Mouse (Mus musculus) embryonic facial prominence, embryonic 10.5 days (tissue): ENCODE measurements at regions not wholly inside any gene's neighbourhood (a gene's known extent, or its start where the extent isn't known, plus 50 kb on each side); places are given as distances from the start of the nearest gene placed in this dataset.
"Not testable (repeated sequence)": the region's sequence is repeated elsewhere in the genome, so short reads cannot be mapped to it uniquely, and the experiment has no call there.

ENCODE experiments used
- DNase-seq: peaks from one replicate; pipeline ENCODE4 v3.0.0-alpha.2; 2017; ENCODE audit warnings: low spot score
- H3K27ac ChIP-seq: fragments of 300-500 bp; sonication (generic); replicated peaks from 2 replicates; pipeline ENCODE4 v1.5.1; 2016; ENCODE audit warnings: mild to moderate bottlenecking
- H3K27me3 ChIP-seq: fragments of 300-500 bp; sonication (generic); replicated peaks from 2 replicates; pipeline ENCODE4 v1.6.1; 2016; ENCODE audit warnings: low read depth, mild to moderate bottlenecking; ENCODE audit not compliant: poor library complexity, severe bottlenecking
- H3K36me3 ChIP-seq: fragments of 300-500 bp; sonication (generic); replicated peaks from 2 replicates; pipeline ENCODE4 v1.6.1; 2016; ENCODE audit warnings: mild to moderate bottlenecking, moderate library complexity
- H3K4me1 ChIP-seq: fragments of 300-500 bp; sonication (generic); 2 replicates; pipeline ENCODE4 v1.6.1; 2016
- H3K4me3 ChIP-seq: fragments of 300-500 bp; sonication (generic); 2 replicates; pipeline ENCODE4 v1.5.1; 2016; ENCODE audit warnings: mild to moderate bottlenecking, moderate library complexity
- H3K9me3 ChIP-seq: fragments of 300-500 bp; sonication (generic); 2 replicates; pipeline ENCODE4 v1.6.1; 2016; ENCODE audit warnings: mild to moderate bottlenecking
- WGBS: fragments of 180-500 bp; shearing (Covaris S2); methylation state at CpG from one replicate; pipeline ENCODE4 v1.1.7; 2016; 5-methylcytosine and 5-hydroxymethylcytosine counted together

DNA sequence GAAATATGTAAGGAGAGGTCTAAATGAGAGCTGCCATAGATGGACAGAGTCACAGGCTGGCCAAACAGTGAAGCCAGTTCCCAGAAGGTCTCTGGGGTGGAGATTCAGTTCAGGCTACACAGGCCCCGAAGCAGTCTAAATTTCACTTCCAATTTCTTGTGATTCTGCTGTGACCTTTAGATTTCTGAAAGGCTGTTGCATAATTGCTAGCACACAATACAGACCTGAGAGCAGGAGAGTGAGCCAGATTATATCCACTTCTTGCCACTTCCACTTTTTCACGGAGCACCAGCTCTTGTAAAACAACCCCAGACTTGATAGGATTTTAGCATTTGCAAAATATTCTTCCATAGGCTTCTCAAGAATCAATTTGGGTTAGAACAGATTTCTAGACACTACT lies 925.6 kb downstream of the Car8 start:
- Histone ChIP-seq H3K27ac (no peak overlapping the region), H3K36me3 (no peaks in the 10 kb centered on the region), H3K9me3 (no peaks in the 10 kb centered on the region), H3K4me1 (no peaks in the 10 kb centered on the region), H3K4me3 (no peak overlapping the region), H3K27me3 (no peaks in the 10 kb centered on the region)
- no peak for DNase-seq
- WGBS: 75% methylated on average over 2 of the region's 2 CpGs

DNA sequence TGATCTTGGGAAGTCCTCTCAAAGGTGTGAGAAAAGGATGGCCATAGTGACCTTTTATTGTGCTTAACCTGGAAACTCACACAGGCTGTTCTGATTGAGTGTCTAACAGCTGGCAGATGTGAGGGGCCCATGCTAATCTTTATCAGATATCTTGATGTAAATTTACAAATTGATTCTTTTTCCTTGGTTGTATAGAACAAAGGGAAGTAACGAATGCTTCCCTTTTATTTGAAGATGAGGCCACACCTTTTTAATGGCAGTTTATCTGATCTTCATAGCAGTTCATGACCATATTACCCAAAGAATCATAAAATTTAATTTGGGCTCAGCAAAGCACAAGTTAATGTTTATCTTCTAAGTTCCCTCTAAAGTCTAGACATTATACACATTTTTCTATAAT lies 926.7 kb downstream of the Car8 start:
- Histone ChIP-seq H3K27ac (no peak overlapping the region), H3K4me3 (no peak overlapping the region), H3K9me3 (no peaks in the 10 kb centered on the region), H3K36me3 (no peaks in the 10 kb centered on the region), H3K27me3 (no peaks in the 10 kb centered on the region), H3K4me1 (no peaks in the 10 kb centered on the region)
- no peak for DNase-seq
- WGBS: 83% methylated on average over 1 of the region's 1 CpGs

DNA sequence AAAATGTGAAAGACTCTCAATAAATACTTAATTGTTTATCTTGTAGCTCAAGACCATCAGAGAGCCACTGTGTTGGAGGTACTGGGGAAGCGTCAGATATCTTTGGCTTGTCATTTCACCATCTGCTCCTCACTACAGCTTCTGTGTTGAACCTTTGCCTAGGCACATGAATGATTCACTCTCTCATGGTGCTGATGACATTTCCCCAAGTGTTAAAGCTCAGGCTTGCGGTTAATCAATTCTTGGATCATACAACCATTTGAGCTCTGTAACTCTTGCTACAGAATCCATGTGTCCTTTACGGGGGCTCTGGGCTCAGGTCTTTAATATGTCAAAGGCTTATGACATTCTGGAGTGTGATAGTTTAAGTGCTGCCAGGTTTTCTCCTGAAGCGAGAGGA lies 969.8 kb downstream of the Car8 start:
- Histone ChIP-seq H3K4me1 (no peaks in the 10 kb centered on the region), H3K4me3 (no peak overlapping the region), H3K36me3 (no peaks in the 10 kb centered on the region), H3K9me3 (no peaks in the 10 kb centered on the region), H3K27ac (no peak overlapping the region), H3K27me3 (no peaks in the 10 kb centered on the region)
- WGBS: 91% methylated on average over 4 of the region's 4 CpGs
- no peak for DNase-seq

DNA sequence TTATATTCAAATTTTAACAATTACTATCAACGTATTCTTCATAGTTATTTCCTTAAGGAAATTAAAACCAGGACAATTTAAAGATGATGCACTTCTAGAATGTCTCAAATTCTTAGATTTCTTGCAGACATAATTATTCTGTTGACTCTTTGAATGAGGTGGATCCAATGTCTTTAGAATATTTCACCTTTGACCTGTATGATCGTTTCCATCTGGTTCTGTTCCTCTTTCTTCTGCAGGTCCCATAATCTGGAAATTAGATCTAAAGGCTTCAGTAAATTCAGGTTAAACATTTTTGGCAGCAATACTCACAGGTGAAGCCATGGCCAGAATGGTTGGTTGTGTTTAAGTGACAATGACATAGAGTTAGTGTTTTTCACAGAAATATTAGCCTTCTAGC lies 982.4 kb downstream of the Car8 start:
- Histone ChIP-seq H3K9me3 (no peaks in the 10 kb centered on the region), H3K27ac (no peak overlapping the region), H3K4me1 (peaks cover 6% of the 10 kb centered on the region; the same call in 1 of the 2 replicates), H3K27me3 (no peaks in the 10 kb centered on the region), H3K36me3 (no peaks in the 10 kb centered on the region), H3K4me3 (no peak overlapping the region)
- no peak for DNase-seq
- WGBS: 40% methylated on average over 2 of the region's 2 CpGs

DNA sequence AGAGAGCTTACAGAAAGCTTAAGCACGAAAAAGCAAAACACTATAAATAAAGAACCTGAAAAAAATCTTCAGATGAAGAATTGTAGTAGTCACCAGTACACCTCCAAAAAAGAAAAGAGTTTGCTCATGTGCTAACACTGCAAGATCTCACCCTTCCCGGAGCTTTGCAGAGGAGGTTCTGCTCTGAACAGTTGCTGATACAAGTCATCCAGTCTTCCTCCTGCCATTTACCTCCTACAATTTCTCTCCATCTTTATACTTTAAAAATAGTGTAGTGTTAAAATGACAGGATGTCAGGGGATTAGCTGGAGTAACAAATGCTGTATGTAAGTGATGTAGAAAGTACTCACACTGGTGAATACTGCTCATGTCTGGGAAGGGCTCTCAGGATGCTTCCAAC lies 985.2 kb downstream of the Car8 start:
- H3K4me3 ChIP-seq: no peak overlapping the region
- H3K36me3 ChIP-seq: no peaks in the 10 kb centered on the region
- H3K9me3 ChIP-seq: no peaks in the 10 kb centered on the region
- 90% methylated on average over 2 of the region's 2 CpGs for WGBS
- peaks cover 8% of the 10 kb centered on the region; the same call in 1 of the 2 replicates for H3K4me1 ChIP-seq
- H3K27ac ChIP-seq: no peak overlapping the region
- no peak for DNase-seq
- no peaks in the 10 kb centered on the region for H3K27me3 ChIP-seq

GRCm38 (mm10) chr4:7251641-7252040 lies 987.2 kb downstream of the Car8 start:
- 87% methylated on average over 2 of the region's 2 CpGs for WGBS
- Histone ChIP-seq H3K36me3 (no peaks in the 10 kb centered on the region), H3K9me3 (no peaks in the 10 kb centered on the region), H3K4me3 (no peak overlapping the region), H3K27me3 (no peaks in the 10 kb centered on the region), H3K4me1 (0 out of 2 replicates have a peak, but pooled peaks cover 2% of the 10 kb centered on the region), H3K27ac (no peak overlapping the region)
- no peak for DNase-seq

- no peak overlapping the region for H3K27ac ChIP-seq
- H3K27me3 ChIP-seq: no peaks in the 10 kb centered on the region
- no peaks in the 10 kb centered on the region for H3K36me3 ChIP-seq
- no peak overlapping the region for H3K4me3 ChIP-seq
- 74% methylated on average over 4 of the region's 4 CpGs for WGBS
- H3K9me3 ChIP-seq: no peaks in the 10 kb centered on the region
- 0 out of 2 replicates have a peak, but pooled peaks cover 2% of the 10 kb centered on the region for H3K4me1 ChIP-seq
- no peak for DNase-seq
Observed at GRCm38 (mm10) chr4:7247816-7248215, 991.0 kb downstream of the Car8 start.

GRCm38 (mm10) chr4:7247244-7247643 lies 991.6 kb downstream of the Car8 start:
- 68% methylated on average over 4 of the region's 4 CpGs for WGBS
- H3K27ac ChIP-seq: no peak overlapping the region
- DNase-seq: no peak
- no peak overlapping the region for H3K4me3 ChIP-seq
- no peaks in the 10 kb centered on the region for H3K36me3 ChIP-seq
- 0 out of 2 replicates have a peak, but pooled peaks cover 2% of the 10 kb centered on the region for H3K4me1 ChIP-seq
- H3K27me3 ChIP-seq: no peaks in the 10 kb centered on the region
- H3K9me3 ChIP-seq: no peaks in the 10 kb centered on the region

- Histone ChIP-seq H3K36me3 (no peaks in the 10 kb centered on the region), H3K4me3 (no peak overlapping the region), H3K27me3 (no peaks in the 10 kb centered on the region), H3K27ac (no peak overlapping the region), H3K4me1 (0 out of 2 replicates have a peak, but pooled peaks cover 2% of the 10 kb centered on the region), H3K9me3 (no peaks in the 10 kb centered on the region)
- no peak for DNase-seq
- 68% methylated on average over 4 of the region's 4 CpGs for WGBS
Observed at GRCm38 (mm10) chr4:7246828-7247227, 992.0 kb downstream of the Car8 start.

DNA sequence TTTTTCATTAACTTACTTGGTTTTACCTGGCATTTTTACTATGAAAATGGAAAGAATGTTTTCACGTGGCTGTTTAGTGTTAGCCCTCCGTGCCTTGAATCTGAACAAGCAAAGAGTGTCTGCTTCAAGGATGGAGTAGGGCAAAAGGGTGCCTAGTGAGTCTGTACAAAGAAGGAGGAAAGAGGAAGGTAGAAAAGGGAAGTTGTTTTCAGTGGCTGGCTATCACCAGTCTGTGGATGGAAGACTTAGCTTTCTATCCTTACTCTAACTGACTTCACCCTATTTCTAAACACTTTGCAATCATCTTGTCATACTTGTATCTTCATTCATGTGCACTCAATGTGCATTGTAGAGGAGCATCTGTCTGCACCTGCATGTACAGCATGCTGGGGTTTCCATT lies 993.2 kb downstream of the Car8 start:
- Histone ChIP-seq H3K4me3 (no peak overlapping the region), H3K27me3 (no peaks in the 10 kb centered on the region), H3K4me1 (0 out of 2 replicates have a peak, but pooled peaks cover 2% of the 10 kb centered on the region), H3K36me3 (no peaks in the 10 kb centered on the region), H3K9me3 (no peaks in the 10 kb centered on the region), H3K27ac (no peak overlapping the region)
- no peak for DNase-seq
- 89% methylated on average over 2 of the region's 2 CpGs for whole genome bisulfite sequencing

DNA sequence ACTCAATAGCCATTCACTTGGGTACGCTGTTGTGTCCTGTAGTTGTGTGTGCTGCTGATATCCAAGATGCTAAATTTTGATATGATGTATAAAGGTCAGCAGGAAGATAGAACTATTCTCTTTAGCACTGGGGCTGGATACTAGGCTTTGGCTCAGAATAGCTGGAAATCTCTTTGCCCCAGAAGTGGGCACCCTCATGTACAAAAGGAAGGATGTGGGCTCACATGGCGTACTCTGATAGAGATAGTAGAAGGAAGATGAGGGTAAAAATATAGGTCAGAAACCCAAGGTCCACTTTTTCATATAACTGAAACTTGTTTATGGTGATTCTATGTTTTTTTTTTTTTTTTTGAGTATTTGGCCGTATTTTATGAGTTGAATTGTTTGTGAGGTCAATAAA lies 1001.0 kb downstream of the Car8 start:
- Histone ChIP-seq H3K9me3 (peaks cover 35% of the 10 kb centered on the region), H3K4me1 (no peaks in the 10 kb centered on the region), H3K27ac (no peak overlapping the region), H3K27me3 (no peaks in the 10 kb centered on the region), H3K4me3 (no peak overlapping the region), H3K36me3 (no peaks in the 10 kb centered on the region)
- DNase-seq: no peak
- WGBS: 85% methylated on average over 3 of the region's 3 CpGs

- not testable (repeated sequence) for H3K4me3 ChIP-seq, H3K27ac ChIP-seq, H3K36me3 ChIP-seq, H3K4me1 ChIP-seq, H3K27me3 ChIP-seq, DNase-seq
- 95% methylated on average over 6 of the region's 6 CpGs for WGBS
- peaks cover 50% of the 10 kb centered on the region for H3K9me3 ChIP-seq
Observed at GRCm38 (mm10) chr4:7234537-7234936, 1004.3 kb downstream of the Car8 start.

DNA sequence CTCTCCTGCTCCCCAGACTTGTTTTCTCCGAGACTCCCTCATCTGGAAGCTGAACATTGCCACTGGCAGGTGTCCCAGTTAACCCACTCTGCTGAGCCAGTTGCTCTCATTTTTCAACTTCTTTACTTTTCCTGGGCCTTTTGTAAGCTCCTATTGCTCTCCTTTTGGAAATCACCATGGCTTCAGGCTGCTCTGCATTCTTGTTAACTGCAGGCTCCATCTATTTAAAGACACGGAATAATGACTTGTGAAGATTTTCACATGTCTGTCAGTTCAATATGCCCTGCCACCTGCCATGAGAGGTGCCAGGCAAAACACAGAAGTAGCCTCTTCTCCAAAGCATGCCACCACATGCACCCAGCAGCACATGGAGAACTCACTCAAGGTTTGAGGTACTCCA lies 1009.9 kb downstream of the Car8 start:
- H3K4me3 ChIP-seq: no peak overlapping the region
- no peak for DNase-seq
- no peak overlapping the region for H3K27ac ChIP-seq
- H3K9me3 ChIP-seq: peaks cover 26% of the 10 kb centered on the region
- H3K36me3 ChIP-seq: no peaks in the 10 kb centered on the region
- no peaks in the 10 kb centered on the region for H3K4me1 ChIP-seq
- WGBS: 74% methylated on average over 2 of the region's 2 CpGs
- no peaks in the 10 kb centered on the region for H3K27me3 ChIP-seq

DNA sequence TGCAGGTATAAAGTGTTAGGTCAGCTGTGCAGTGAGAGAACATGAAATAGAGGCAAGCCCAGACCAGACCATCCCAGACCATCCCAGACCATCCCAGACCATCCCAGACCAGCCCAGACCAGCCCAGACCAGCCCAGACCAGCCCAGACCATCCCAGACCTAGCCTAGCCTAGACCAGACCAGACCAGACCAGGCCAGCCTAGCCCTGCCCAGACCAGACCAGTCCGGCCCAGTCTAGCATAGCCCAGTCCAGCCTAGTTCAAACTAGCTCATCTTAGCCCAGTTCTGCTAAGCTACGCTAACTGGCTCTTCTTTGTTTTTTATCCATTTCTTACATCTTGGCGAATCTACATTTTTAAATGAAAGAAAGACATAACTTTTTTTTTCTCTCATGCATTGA lies 1015.9 kb downstream of the Car8 start:
- DNase-seq: no peak
- Histone ChIP-seq H3K27ac (no peak overlapping the region), H3K4me3 (no peak overlapping the region), H3K4me1 (no peaks in the 10 kb centered on the region), H3K27me3 (no peaks in the 10 kb centered on the region), H3K9me3 (no peaks in the 10 kb centered on the region), H3K36me3 (no peaks in the 10 kb centered on the region)
- 91% methylated on average over 3 of the region's 3 CpGs for WGBS
